Mouse (Mus musculus): ENCODE data around the gene D7Ertd443e. TPM values are rescaled to one million over a fixed set of nuclear protein-coding genes. Genes with fewer than 3 reads are reported as not detected.

The D7Ertd443e gene
- total and polyA plus RNA-seq, 3 experiments = 0.22 TPM; not detected in 2

GRCm38 (mm10) chr7:134287570-134288222 lies 97.8 kb downstream of the D7Ertd443e start:
- Histone ChIP-seq H3K9me3 (replicated peaks) (peaks cover 44% of the 10 kb centered on the region), H3K4me1 (ENCODE audit: insufficient read depth, low read depth, low read length) (no peaks in the 10 kb centered on the region), H3K4me3 (ENCODE audit: low read depth, low read length) (no peak overlapping the region), H3K36me3 (replicated peaks) (no peaks in the 10 kb centered on the region), H3K27me3 (ENCODE audit: insufficient read depth, low read length) (no peaks in the 10 kb centered on the region)
- TF ChIP-seq GATA1 (IDR thresholded peaks at IDR 0.05; ENCODE audit: borderline replicate concordance, low read length) (no peak), CTCF (IDR thresholded peaks at IDR 0.05; ENCODE audit: low read depth, low read length) (no peak), TAL1 (conservative IDR thresholded peaks at IDR 0.05; ENCODE audit: low read depth, low read length) (no peak), GATA2 (IDR thresholded peaks at IDR 0.05; ENCODE audit: borderline replicate concordance, low read depth, low read length) (no peak), POLR2AphosphoS5 (IDR thresholded peaks at IDR 0.05; ENCODE audit: insufficient replicate concordance, low read depth, low read length) (no peak)
- ATAC-seq (ENCODE audit: extremely low read depth, insufficient number of reproducible peaks, low FRiP score, poor library complexity, severe bottlenecking) = no peak
- no peak for DNase-seq (ENCODE audit: low spot score)

DNA sequence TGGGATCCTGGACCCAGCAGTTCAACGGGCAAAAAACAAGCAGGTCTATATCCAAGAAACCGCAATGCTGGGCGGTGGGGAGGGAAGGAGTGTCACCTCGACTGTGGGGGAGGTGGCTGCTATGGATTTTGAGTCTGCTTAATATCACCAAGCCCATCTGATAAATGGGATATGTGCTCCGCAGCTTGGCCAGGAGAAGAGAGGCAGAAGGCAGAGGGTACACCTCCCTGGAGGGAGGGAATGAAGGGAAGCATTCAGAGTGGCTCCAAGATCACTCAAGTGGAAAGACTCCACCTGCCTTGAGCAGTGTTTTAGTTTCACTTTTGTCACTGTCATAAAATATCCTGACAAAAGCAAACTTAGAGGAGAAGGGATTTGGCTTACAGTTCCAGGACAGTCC lies 112.5 kb downstream of the D7Ertd443e start:
- Histone ChIP-seq H3K27me3 (ENCODE audit: insufficient read depth, low read length) (no peaks in the 10 kb centered on the region), H3K9me3 (replicated peaks) (peaks cover 56% of the 10 kb centered on the region), H3K36me3 (replicated peaks) (no peaks in the 10 kb centered on the region), H3K4me3 (ENCODE audit: low read depth, low read length) (no peak overlapping the region), H3K4me1 (ENCODE audit: insufficient read depth, low read depth, low read length) (no peaks in the 10 kb centered on the region)
- ATAC-seq (ENCODE audit: extremely low read depth, insufficient number of reproducible peaks, low FRiP score, poor library complexity, severe bottlenecking) (no peak), DNase-seq (ENCODE audit: low spot score) (no peak)
- TF ChIP-seq POLR2AphosphoS5 (IDR thresholded peaks at IDR 0.05; ENCODE audit: insufficient replicate concordance, low read depth, low read length) (no peak), CTCF (IDR thresholded peaks at IDR 0.05; ENCODE audit: low read depth, low read length) (no peak), GATA1 (IDR thresholded peaks at IDR 0.05; ENCODE audit: borderline replicate concordance, low read length) (no peak), GATA2 (IDR thresholded peaks at IDR 0.05; ENCODE audit: borderline replicate concordance, low read depth, low read length) (no peak), TAL1 (conservative IDR thresholded peaks at IDR 0.05; ENCODE audit: low read depth, low read length) (no peak)

DNA sequence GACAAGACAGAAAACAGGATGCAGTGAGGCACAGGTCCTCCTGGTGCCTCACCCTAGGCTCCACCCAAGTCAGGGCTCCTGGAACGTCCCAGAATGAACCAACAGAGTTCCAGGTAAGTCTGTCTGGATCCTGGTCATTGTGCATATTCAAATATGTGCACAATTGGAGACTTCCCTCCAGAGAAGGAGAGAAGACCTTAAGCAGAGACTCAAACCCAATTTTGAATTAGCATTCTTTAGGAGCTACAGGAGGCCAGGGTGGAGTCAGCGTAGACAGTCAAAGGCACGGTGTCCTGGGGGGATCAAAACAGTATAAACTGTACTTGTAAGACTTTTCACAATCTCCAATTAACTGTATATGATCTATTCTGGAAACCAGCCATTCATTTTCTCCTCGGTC lies 113.0 kb downstream of the D7Ertd443e start:
- TF ChIP-seq TAL1 (conservative IDR thresholded peaks at IDR 0.05; ENCODE audit: low read depth, low read length) (no peak), CTCF (IDR thresholded peaks at IDR 0.05; ENCODE audit: low read depth, low read length) (no peak), GATA1 (IDR thresholded peaks at IDR 0.05; ENCODE audit: borderline replicate concordance, low read length) (no peak), POLR2AphosphoS5 (IDR thresholded peaks at IDR 0.05; ENCODE audit: insufficient replicate concordance, low read depth, low read length) (no peak), GATA2 (IDR thresholded peaks at IDR 0.05; ENCODE audit: borderline replicate concordance, low read depth, low read length) (no peak)
- peaks cover 59% of the 10 kb centered on the region for H3K9me3 ChIP-seq (replicated peaks)
- H3K27me3 ChIP-seq (ENCODE audit: insufficient read depth, low read length) = no peaks in the 10 kb centered on the region
- H3K4me3 ChIP-seq (ENCODE audit: low read depth, low read length) = no peak overlapping the region
- DNase-seq (ENCODE audit: low spot score) (no peak), ATAC-seq (ENCODE audit: extremely low read depth, insufficient number of reproducible peaks, low FRiP score, poor library complexity, severe bottlenecking) (no peak)
- no peaks in the 10 kb centered on the region for H3K36me3 ChIP-seq (replicated peaks)
- no peaks in the 10 kb centered on the region for H3K4me1 ChIP-seq (ENCODE audit: insufficient read depth, low read depth, low read length)

DNA sequence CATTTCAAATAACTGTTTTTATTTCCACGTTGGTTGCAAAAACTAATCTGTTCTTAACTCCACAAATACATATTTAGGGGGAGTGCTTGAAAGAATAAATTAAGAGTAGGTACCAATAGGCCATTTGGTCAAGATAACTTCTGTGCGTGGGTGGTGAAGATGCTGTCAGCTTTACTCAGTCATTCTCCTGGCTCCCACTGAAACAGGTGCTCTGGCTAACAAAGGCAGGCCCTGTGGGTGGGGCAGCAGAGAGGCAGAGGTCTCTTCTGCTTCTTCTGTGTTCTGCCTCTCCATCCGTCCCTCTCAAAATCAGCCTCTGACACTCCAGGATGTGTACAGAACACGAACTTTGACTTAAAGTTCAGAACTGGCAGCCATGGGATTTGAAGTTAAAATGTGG lies 119.7 kb downstream of the D7Ertd443e start:
- no peaks in the 10 kb centered on the region for H3K27me3 ChIP-seq (ENCODE audit: insufficient read depth, low read length)
- no peaks in the 10 kb centered on the region for H3K4me1 ChIP-seq (ENCODE audit: insufficient read depth, low read depth, low read length)
- H3K4me3 ChIP-seq (ENCODE audit: low read depth, low read length) = no peak overlapping the region
- H3K9me3 ChIP-seq (replicated peaks) = peaks cover 54% of the 10 kb centered on the region
- no peak for DNase-seq (ENCODE audit: low spot score)
- no peaks in the 10 kb centered on the region for H3K36me3 ChIP-seq (replicated peaks)
- no peak for TF ChIP-seq TAL1 (conservative IDR thresholded peaks at IDR 0.05; ENCODE audit: low read depth, low read length)
- no peak for TF ChIP-seq GATA1 (IDR thresholded peaks at IDR 0.05; ENCODE audit: borderline replicate concordance, low read length)
- TF ChIP-seq POLR2AphosphoS5 (IDR thresholded peaks at IDR 0.05; ENCODE audit: insufficient replicate concordance, low read depth, low read length) = no peak
- TF ChIP-seq GATA2 (IDR thresholded peaks at IDR 0.05; ENCODE audit: borderline replicate concordance, low read depth, low read length) = no peak
- TF ChIP-seq CTCF (IDR thresholded peaks at IDR 0.05; ENCODE audit: low read depth, low read length) = no peak
- no peak for ATAC-seq (ENCODE audit: extremely low read depth, insufficient number of reproducible peaks, low FRiP score, poor library complexity, severe bottlenecking)

GRCm38 (mm10) chr7:134263146-134263906 lies 122.1 kb downstream of the D7Ertd443e start:
- H3K4me3 ChIP-seq (ENCODE audit: low read depth, low read length) = no peak overlapping the region
- ATAC-seq (ENCODE audit: extremely low read depth, insufficient number of reproducible peaks, low FRiP score, poor library complexity, severe bottlenecking) (no peak), DNase-seq (ENCODE audit: low spot score) (no peak)
- H3K4me1 ChIP-seq (ENCODE audit: insufficient read depth, low read depth, low read length) = no peaks in the 10 kb centered on the region
- TF ChIP-seq CTCF (IDR thresholded peaks at IDR 0.05; ENCODE audit: low read depth, low read length) = 0 out of 2 replicates have a peak, but pooled peaks have one; percentile 9
- no peak for TF ChIP-seq GATA1 (IDR thresholded peaks at IDR 0.05; ENCODE audit: borderline replicate concordance, low read length)
- no peak for TF ChIP-seq GATA2 (IDR thresholded peaks at IDR 0.05; ENCODE audit: borderline replicate concordance, low read depth, low read length)
- TF ChIP-seq TAL1 (conservative IDR thresholded peaks at IDR 0.05; ENCODE audit: low read depth, low read length) = no peak
- H3K36me3 ChIP-seq (replicated peaks) = no peaks in the 10 kb centered on the region
- H3K9me3 ChIP-seq (replicated peaks) = peaks cover 56% of the 10 kb centered on the region
- no peaks in the 10 kb centered on the region for H3K27me3 ChIP-seq (ENCODE audit: insufficient read depth, low read length)

DNA sequence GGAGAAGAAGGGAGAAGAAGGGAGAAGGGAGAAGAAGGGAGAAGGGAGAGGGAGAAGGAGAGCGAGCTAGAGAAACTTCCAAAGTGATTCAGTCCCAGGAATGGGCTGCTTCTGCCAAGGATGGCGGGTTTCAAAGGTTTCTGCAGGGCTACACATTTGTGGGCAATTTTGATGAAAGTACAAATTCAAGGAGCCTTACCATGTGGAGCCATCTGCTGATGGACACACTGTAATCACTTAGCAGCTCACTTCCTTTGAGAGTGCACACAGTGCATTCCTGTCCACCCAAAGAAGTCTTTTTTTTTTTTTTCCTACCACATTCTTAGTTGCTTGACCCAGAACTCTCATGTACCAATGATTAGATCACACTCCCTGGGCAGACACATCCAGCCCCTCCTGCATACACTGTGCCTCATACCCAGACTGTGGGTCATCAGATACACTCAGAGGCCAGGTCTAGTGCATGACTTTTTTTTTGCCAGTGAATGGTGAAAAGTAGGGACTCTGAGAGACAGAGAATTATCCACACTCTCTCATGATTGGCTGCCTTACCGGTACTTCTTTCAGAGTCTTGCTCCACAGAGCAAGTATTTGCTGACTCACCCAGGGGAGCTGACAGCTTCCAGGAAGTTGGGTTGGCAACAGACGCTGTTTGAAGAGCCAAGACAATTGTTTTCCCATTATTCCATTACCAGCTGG lies 124.3 kb downstream of the D7Ertd443e start:
- Histone ChIP-seq H3K9me3 (replicated peaks) (peaks cover 57% of the 10 kb centered on the region), H3K27me3 (ENCODE audit: insufficient read depth, low read length) (no peaks in the 10 kb centered on the region), H3K4me1 (ENCODE audit: insufficient read depth, low read depth, low read length) (no peaks in the 10 kb centered on the region), H3K36me3 (replicated peaks) (no peaks in the 10 kb centered on the region), H3K4me3 (ENCODE audit: low read depth, low read length) (no peak overlapping the region)
- ATAC-seq (ENCODE audit: extremely low read depth, insufficient number of reproducible peaks, low FRiP score, poor library complexity, severe bottlenecking) = no peak
- no peak for DNase-seq (ENCODE audit: low spot score)
- no peak for TF ChIP-seq CTCF (IDR thresholded peaks at IDR 0.05; ENCODE audit: low read depth, low read length)
